Mouse (Mus musculus) lung, embryonic 15.5 days (tissue): ENCODE results near the gene Cpsf4l. TPM values are rescaled to one million over a fixed set of nuclear protein-coding genes. Genes with fewer than 3 reads are reported as not detected.
A peak's percentile ranks its signal among the peaks of the same experiment; 100 is the strongest.

Source experiments
- ATAC-seq: fragments of 200-750 bp; cut with Nextera tagmentation; 2 replicates; pipeline ENCODE4 v1.8.0; 2017; ENCODE audit warnings: moderate number of reproducible peaks, borderline replicate concordance; ENCODE audit not compliant: low FRiP score, low TSS enrichment; ENCODE audit errors: extremely low read depth
- H3K27ac ChIP-seq: fragments of 300-500 bp; sonication (generic); 2 replicates; pipeline ENCODE4 v1.5.1; 2015; ENCODE audit warnings: moderate library complexity, mild to moderate bottlenecking, inconsistent platforms
- H3K27me3 ChIP-seq: fragments of 300-500 bp; sonication (generic); 2 replicates; pipeline ENCODE4 v1.6.1; 2015; ENCODE audit warnings: inconsistent platforms
- H3K36me3 ChIP-seq: fragments of 300-500 bp; sonication (generic); 2 replicates; pipeline ENCODE4 v1.6.1; 2015; ENCODE audit warnings: inconsistent platforms
- H3K4me1 ChIP-seq: fragments of 300-500 bp; sonication (generic); 2 replicates; pipeline ENCODE4 v1.6.1; 2015; ENCODE audit warnings: inconsistent platforms
- H3K4me2 ChIP-seq: fragments of 300-500 bp; sonication (generic); 2 replicates; pipeline ENCODE4 v1.6.1; 2015; ENCODE audit warnings: inconsistent platforms, mild to moderate bottlenecking, moderate library complexity
- H3K4me3 ChIP-seq: fragments of 300-500 bp; sonication (generic); 2 replicates; pipeline ENCODE4 v1.5.1; 2015; ENCODE audit warnings: mild to moderate bottlenecking, inconsistent platforms
- H3K9ac ChIP-seq: fragments of 300-500 bp; sonication (generic); 2 replicates; pipeline ENCODE4 v1.6.1; 2015; ENCODE audit warnings: inconsistent platforms
- H3K9me3 ChIP-seq: fragments of 300-500 bp; sonication (generic); 2 replicates; pipeline ENCODE4 v1.6.1; 2016; ENCODE audit warnings: inconsistent platforms
- WGBS: fragments of 180-500 bp; shearing (Covaris S2); methylation state at CpG from one replicate; pipeline ENCODE4 v1.1.7; 2015; 5-methylcytosine and 5-hydroxymethylcytosine counted together
- polyA plus RNA-seq: library from polyadenylated mRNA; unstranded; fragments of >200 nt; fragmentation: Nextera tagmentation; extraction: Ambion mirVana; gene quantifications from 2 replicates; pipeline ENCODE4 v1.2.1, GENCODE M21; 2015

Cpsf4l gene
- polyA plus RNA-seq: 0.57 and 2.7 TPM in 2 replicates

DNA sequence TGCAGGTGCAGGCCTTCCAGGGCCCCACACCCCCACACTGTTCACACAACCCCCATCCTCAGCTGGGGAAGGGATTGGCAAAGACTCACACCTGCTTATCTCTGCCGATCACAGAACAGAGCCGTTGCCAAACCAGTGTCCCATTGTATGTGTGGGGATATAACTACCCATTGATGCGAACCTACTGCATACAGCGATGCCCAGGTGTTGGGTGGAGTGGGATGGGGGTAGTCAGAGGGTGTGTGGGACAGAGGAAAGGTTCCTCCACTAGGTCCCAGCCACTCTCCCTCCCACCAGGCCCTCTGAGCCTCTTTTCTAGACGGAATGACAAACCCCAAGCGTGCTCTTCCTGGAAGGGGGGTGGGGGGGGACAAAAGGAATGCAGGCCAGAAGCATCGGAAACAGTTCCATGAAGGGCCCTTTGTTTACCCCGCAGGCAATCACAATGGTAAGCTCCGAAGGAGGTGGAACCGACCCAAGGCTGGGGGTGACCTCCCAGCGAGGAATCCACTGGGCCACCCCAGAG lies at the start of gene Cpsf4l:
TSS of gene Cpsf4l (minus strand) at position 287 of the 526 bp plus-strand sequence.
- Histone ChIP-seq H3K4me1 (peaks cover 22% of the 10 kb centered on the region), H3K27me3 (no peaks in the 10 kb centered on the region), H3K4me3 (no peak within 1 kb of the TSS), H3K9me3 (no peaks in the 10 kb centered on the region), H3K4me2 (peak within 1 kb of the TSS; percentile 23; the same call in 1 of the 2 replicates), H3K36me3 (no peaks in the 10 kb centered on the region), H3K9ac (peak within 1 kb of the TSS; percentile 17; the same call in 1 of the 2 replicates), H3K27ac (peak within 1 kb of the TSS; percentile 84)
- ATAC-seq: peak; percentile 41; the same call in 1 of the 2 replicates
- 11% methylated on average over 11 of the region's 11 CpGs for WGBS

DNA sequence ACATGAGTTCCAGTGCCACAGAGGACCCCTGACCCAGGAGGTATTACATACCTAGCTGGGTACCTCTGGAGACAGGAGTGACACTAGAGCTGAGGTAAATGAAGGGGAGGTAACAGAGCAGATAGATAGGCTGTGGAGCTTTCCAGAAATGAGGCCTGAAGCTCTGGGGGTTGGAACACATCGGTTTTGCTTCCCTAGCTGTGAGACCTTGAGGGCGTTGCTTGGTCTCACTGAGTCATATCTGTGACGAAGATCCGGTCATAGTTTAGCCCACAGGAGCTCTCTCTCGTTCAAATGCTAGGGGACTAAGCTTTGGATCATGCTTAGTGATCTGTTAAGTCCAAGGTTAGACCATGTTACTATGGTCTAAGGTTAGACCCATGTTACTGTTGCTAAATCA lies 49.0 kb upstream of the Cpsf4l start:
- H3K27me3 ChIP-seq: no peaks in the 10 kb centered on the region
- H3K9me3 ChIP-seq: no peaks in the 10 kb centered on the region
- H3K4me1 ChIP-seq: peaks cover 9% of the 10 kb centered on the region
- H3K4me3 ChIP-seq: no peak overlapping the region
- H3K36me3 ChIP-seq: no peaks in the 10 kb centered on the region
- no peak overlapping the region for H3K27ac ChIP-seq
- no peak overlapping the region for H3K4me2 ChIP-seq
- H3K9ac ChIP-seq: no peak overlapping the region
- WGBS: 92% methylated on average over 5 of the region's 5 CpGs
- no peak for ATAC-seq

DNA sequence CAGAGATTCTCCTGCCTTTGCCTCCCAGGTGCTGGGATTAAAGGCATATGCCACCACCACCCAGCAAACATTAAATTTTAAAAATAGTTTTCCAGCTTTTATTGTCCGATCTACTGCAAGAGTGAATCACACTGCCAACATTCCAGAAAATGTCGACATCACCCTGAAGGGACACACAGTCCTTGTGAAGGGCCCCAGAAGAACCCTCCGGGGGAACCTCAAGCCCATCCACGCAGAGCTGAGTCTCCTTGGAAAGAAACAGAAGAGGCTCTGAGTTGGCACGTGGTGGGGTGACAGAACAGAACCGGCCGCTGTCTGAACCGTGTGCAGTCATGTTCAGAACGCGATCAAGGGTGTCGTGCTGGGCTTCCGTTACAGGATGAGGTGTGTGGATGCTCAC lies 46.8 kb upstream of the Cpsf4l start:
- H3K36me3 ChIP-seq: no peaks in the 10 kb centered on the region
- H3K9ac ChIP-seq: no peak overlapping the region
- no peak overlapping the region for H3K27ac ChIP-seq
- 81% methylated on average over 12 of the region's 12 CpGs for WGBS
- no peaks in the 10 kb centered on the region for H3K9me3 ChIP-seq
- H3K4me2 ChIP-seq: no peak overlapping the region
- H3K27me3 ChIP-seq: no peaks in the 10 kb centered on the region
- peaks cover 12% of the 10 kb centered on the region for H3K4me1 ChIP-seq
- no peak overlapping the region for H3K4me3 ChIP-seq
- no peak for ATAC-seq

DNA sequence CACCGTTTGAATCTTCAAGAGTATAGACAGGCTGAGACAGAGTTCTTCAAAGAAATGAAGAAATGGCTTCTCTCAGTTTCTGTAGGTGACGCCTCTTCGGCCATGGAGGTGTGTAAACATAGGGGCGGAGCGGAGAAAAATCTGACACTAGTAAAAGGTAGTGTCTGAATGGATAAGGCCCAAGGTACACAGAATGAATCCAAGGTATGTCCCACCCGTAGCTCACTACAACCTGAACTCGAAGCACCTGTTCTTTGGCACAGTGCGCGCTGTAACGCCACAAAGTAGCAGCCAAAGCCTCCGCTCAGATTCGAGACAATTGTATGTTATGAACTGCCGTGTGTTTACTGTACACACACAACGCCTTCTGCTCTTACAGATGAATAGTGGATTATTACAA lies 46.1 kb upstream of the Cpsf4l start:
- Histone ChIP-seq H3K27ac (no peak overlapping the region), H3K36me3 (no peaks in the 10 kb centered on the region), H3K9me3 (no peaks in the 10 kb centered on the region), H3K4me2 (no peak overlapping the region), H3K9ac (no peak overlapping the region), H3K27me3 (no peaks in the 10 kb centered on the region), H3K4me1 (peaks cover 12% of the 10 kb centered on the region), H3K4me3 (no peak overlapping the region)
- ATAC-seq: no peak
- 65% methylated on average over 14 of the region's 14 CpGs for WGBS

DNA sequence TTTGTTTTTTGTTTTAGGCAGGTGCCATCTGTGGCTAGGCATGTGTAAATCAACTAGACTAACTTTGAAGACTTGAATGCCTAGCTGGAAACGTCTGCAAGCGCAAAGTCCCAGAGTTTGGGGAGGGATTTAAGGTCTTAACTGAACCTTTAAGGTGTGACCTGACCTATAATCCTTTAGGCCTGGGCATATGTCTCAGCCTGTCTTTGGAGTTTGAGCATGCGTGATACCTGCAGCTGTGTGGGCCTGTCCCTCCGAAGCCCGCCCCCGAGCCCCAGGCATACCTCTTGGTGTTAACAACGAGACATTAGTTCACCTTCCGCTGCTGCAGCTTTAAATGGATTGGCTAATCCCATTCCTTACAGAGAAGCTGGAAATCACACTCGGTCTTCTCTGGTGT lies 45.0 kb upstream of the Cpsf4l start:
- Histone ChIP-seq H3K9me3 (no peaks in the 10 kb centered on the region), H3K4me3 (no peak overlapping the region), H3K4me1 (peaks cover 14% of the 10 kb centered on the region), H3K27me3 (no peaks in the 10 kb centered on the region), H3K4me2 (no peak overlapping the region), H3K9ac (no peak overlapping the region), H3K27ac (no peak overlapping the region), H3K36me3 (no peaks in the 10 kb centered on the region)
- 66% methylated on average over 9 of the region's 9 CpGs for WGBS
- no peak for ATAC-seq

DNA sequence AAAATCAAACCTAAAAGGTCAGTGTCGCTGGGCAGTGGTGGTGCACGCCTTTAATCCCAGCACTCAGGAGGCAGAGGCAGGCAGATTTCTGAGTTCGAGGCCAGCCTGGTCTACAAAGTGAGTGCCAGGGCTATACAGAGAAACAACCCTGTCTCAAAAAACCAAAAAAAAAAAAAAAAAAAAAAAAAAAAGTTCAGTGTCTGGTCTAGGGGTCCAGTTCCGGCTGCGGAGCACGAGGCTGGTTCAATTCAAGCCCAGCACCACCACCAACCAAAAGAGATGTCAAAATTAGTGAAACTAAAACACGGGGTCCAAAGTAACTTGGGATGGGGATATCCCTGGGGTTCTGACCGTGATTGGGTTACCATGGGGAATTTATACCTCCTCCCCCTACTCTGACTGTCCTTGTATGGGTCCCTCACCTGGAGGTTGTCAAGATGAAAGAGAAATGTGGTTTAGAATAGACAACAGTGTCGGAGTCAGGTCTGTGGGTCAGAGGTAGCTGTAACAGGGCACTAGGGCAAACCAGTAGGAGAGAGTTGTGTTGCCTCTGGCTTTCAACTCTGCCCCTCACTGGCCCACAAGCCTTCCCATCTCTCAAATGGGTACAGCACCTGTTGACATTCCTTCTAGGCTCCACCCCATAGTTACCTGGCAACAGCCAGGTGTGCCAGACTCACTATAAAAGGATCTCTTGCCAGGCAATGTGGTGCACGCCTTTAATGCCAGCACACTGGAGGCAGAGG lies 43.0 kb upstream of the Cpsf4l start:
- Histone ChIP-seq H3K4me1 (peaks cover 34% of the 10 kb centered on the region), H3K36me3 (peaks cover 4% of the 10 kb centered on the region; the same call in 1 of the 2 replicates), H3K27me3 (no peaks in the 10 kb centered on the region), H3K4me3 (peak overlapping the region; percentile 81; the same call in 1 of the 2 replicates), H3K4me2 (peak overlapping the region; percentile 86), H3K9ac (no peak overlapping the region; the same call in 1 of the 2 replicates), H3K9me3 (no peaks in the 10 kb centered on the region), H3K27ac (peak overlapping the region; percentile 98; the same call in 1 of the 2 replicates)
- ATAC-seq: no peak
- WGBS: 87% methylated on average over 10 of the region's 10 CpGs

DNA sequence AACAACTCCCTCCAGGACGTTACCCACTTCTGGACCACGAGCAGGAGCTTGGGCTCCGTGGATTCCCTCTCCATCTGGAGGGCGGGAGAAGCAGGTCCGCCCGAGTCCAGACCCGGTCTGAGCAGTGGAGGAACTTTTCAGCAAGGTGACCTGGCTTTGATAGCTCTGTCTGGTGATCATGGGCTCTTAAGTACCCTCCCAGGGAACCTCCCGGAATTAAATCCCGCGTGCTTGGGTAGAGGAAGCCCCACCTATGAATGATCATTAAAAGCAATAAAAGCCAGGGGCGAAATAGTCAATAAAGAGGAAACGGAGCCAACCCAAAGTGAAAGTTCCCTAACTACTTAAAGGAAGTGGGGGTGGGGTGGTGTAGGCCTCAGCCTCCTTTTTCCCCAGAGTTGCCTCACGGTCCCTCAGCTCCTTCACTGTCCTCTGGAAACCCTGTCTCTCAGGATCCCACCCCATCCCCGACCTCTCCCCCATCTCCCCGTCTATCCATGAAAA lies 42.4 kb upstream of the Cpsf4l start:
- peak overlapping the region; percentile 98 for H3K27ac ChIP-seq
- peak overlapping the region; percentile 92 for H3K9ac ChIP-seq
- peak overlapping the region; percentile 81 for H3K4me3 ChIP-seq
- H3K27me3 ChIP-seq: no peaks in the 10 kb centered on the region
- ATAC-seq: no peak
- H3K36me3 ChIP-seq: peaks cover 6% of the 10 kb centered on the region; the same call in 1 of the 2 replicates
- H3K9me3 ChIP-seq: no peaks in the 10 kb centered on the region
- H3K4me2 ChIP-seq: peak overlapping the region; percentile 86
- 16% methylated on average over 15 of the region's 15 CpGs for WGBS
- peaks cover 41% of the 10 kb centered on the region for H3K4me1 ChIP-seq

DNA sequence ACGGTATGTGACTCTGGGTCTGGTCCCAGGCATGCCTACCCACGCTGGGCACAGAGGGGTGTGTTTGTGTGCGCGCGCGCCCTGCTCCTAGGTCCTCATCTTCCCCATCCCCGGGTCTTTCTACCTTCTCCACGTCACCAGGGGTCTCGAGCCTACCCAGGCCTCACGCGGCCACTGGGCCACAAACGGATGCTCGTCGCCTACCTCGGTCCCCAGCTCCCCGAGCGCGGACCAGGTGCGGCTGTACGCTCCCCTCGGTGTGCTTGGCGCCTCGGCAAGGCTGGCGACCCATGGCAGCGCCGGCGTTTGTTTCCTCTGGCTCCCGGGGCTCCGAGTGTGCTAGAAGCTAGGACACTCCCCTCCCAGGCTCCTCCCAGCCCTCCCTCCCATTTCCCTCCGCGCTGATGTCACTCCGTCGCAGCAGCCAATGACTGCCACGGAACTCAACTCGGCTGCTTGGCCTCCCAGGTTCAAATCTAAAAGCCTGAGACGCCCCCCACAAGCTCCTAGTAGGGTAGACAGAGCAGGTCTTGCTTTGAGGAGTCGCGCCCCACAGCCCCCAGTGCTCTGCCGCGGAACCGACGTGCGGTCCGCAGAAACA lies 41.8 kb upstream of the Cpsf4l start, which contains the start of gene Cdc42ep4:
TSS of gene Cdc42ep4 (minus strand) at position 398 of the 601 bp plus-strand sequence.
- peak within 1 kb of the TSS; percentile 86 for H3K4me2 ChIP-seq

DNA sequence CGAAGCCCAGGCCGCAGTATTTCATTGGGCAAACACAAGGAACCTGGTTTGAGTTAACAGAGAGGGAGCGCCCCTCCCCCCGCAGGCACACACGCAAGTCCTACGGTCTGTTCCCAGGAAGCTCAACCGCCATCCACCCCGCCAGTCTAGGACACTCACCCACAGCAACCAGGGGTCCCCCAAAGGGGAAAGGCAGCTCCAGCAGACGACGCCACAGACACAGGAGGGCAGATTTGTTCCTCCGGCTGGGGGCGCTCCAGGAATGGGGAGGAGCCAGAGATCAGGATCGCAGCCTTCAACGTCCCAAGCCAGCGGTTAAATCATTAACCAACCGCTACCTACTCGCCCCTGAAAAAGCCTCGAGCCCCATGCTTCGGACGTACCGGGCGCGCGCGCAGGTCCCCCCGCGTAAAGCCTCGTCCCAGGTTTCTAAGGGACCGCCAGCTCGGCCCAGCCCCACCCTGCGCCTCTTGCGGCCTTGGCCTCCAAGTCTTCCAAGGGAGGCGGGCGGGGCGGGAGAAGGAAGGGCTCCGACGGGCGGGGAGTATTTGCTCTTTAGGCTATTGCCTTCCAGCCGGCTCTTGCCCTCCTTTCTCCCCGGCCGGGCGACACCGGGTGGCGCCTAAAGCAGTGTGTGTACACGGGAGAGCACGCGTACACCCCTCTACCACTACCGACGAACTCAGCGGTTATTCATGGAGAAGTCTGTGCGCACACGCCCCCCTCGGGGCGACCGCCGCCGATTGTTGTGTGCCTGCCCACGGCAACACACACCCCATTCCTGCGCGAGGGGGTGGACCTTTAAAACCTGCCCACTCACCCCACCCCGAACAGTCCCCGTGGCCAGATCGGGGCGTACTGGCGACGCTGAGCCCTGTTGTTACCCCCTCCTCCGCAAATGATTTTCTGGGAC lies 41.0 kb upstream of the Cpsf4l start:
- WGBS: under 1% methylated on average over 67 of the region's 67 CpGs
- peaks cover 10% of the 10 kb centered on the region; the same call in 1 of the 2 replicates for H3K36me3 ChIP-seq
- peak overlapping the region; percentile 92 for H3K9ac ChIP-seq
- H3K27ac ChIP-seq: peak overlapping the region; percentile 98
- no peaks in the 10 kb centered on the region for H3K9me3 ChIP-seq
- ATAC-seq: peak; percentile 16; the same call in 1 of the 2 replicates
- H3K4me3 ChIP-seq: peak overlapping the region; percentile 81
- peak overlapping the region; percentile 86 for H3K4me2 ChIP-seq
- H3K27me3 ChIP-seq: no peaks in the 10 kb centered on the region
- H3K4me1 ChIP-seq: peaks cover 49% of the 10 kb centered on the region

More for the DNA sequence above, 41.8 kb upstream of the Cpsf4l start, which contains the start of gene Cdc42ep4:
- Histone ChIP-seq H3K4me1 (peaks cover 45% of the 10 kb centered on the region), H3K27ac (peak within 1 kb of the TSS; percentile 98), H3K9me3 (no peaks in the 10 kb centered on the region), H3K4me3 (peak within 1 kb of the TSS; percentile 81), H3K27me3 (no peaks in the 10 kb centered on the region), H3K9ac (peak within 1 kb of the TSS; percentile 92), H3K36me3 (peaks cover 6% of the 10 kb centered on the region; the same call in 1 of the 2 replicates)
- ATAC-seq: peak; percentile 80
- WGBS: under 1% methylated on average over 44 of the region's 44 CpGs

DNA sequence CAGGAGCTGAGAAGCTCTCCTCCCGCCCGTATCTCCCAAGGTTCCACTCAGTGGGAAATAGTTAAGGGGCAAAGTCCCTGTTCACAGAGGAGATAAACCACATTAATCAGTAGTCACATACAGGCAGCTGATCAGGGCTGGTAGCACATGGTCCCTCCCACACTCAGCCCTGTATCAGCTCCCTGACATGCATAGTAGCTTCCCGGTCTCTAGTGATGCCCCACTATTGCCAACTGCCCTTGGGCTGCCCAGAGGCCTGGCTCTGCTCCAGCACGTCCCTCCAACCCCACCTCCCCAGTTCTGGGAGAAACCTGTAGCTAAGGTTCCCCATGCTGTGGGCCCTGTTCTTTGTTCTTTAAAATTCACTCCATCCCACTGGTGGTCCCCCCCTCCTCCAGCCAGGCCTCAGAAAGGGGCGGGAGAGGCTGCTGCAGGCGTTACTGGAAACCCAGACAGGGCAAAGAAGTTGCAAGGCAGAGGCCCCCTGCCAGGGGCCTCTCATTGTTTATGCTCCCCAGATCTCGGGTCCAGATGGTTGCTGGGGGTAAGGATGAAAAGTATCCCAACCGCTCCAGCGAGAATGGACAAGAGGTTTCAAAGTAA lies 40.0 kb upstream of the Cpsf4l start:
- peak overlapping the region; percentile 98 for H3K27ac ChIP-seq
- H3K36me3 ChIP-seq: peaks cover 17% of the 10 kb centered on the region; the same call in 1 of the 2 replicates
- H3K9me3 ChIP-seq: no peaks in the 10 kb centered on the region
- H3K4me2 ChIP-seq: peak overlapping the region; percentile 86
- peak; percentile 15; the same call in 1 of the 2 replicates for ATAC-seq
- H3K4me3 ChIP-seq: peak overlapping the region; percentile 81
- H3K9ac ChIP-seq: peak overlapping the region; percentile 92
- 3% methylated on average over 9 of the region's 9 CpGs for WGBS
- H3K4me1 ChIP-seq: peaks cover 55% of the 10 kb centered on the region
- H3K27me3 ChIP-seq: no peaks in the 10 kb centered on the region
